Mouse (Mus musculus) bone marrow, adult 2 months (tissue): ENCODE results near the gene Plekho1.

Source experiments
- CTCF ChIP-seq: fragments of 200-500 bp; IDR thresholded peaks from 2 replicates; pipeline ENCODE4 v1.5.1; 2011; ENCODE audit warnings: low read length, control low read depth; ENCODE audit not compliant: control insufficient read depth, insufficient read depth
- POLR2A ChIP-seq: fragments of 200-500 bp; IDR thresholded peaks from 2 replicates; pipeline ENCODE4 v1.6.1; 2011; ENCODE audit warnings: low read depth, mild to moderate bottlenecking, control low read depth, low read length, borderline replicate concordance; ENCODE audit not compliant: control insufficient read depth

DNA sequence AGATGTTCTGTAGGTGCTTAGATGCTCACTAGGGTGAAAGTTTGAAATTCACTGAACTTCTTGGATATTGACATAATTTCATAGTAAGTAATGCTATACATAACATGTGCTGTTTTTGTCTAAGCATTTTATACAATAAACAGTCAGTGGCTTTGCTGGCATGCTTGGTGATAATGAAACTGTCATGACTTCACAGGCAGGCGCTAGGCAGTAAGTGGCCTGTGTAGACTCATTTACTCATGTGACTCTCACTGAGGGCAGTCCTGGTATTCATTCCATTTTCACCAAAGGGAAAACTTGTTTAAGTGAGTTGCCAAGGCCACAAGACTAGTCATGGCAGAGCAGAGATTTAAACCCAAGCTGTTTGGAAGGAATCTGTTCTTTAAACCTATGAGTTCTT, 26.5 kb downstream of the Plekho1 start:
- no peak for TF ChIP-seq CTCF
- TF ChIP-seq POLR2A = no peak
